Mouse (Mus musculus) natural killer cell, adult 2 months (primary cell): ENCODE measurements around the gene Slc5a7.

ENCODE experiments used
- DNase-seq, 2 experiments: peaks; one replicate each; pipeline ENCODE4 v3.0.0; 2022; ENCODE audit warnings: low spot score in 2 of 2

Slc5a7 gene

GRCm38 (mm10) chr17:54298934-54299333 lies at the start of gene Slc5a7:
TSS of gene Slc5a7 (minus strand) at chr17:54299034.
- DNase-seq, result no peak

GRCm38 (mm10) chr17:54347672-54348071 lies 48.8 kb upstream of the Slc5a7 start:
- DNase-seq, result no peak

- DNase-seq, result no peak
Observed at GRCm38 (mm10) chr17:54343395-54343794, 44.6 kb upstream of the Slc5a7 start.

GRCm38 (mm10) chr17:54298232-54298924 lies 456 bp downstream of the Slc5a7 start:
- DNase-seq, result no peak

GRCm38 (mm10) chr17:54250783-54251182 lies 48.1 kb downstream of the Slc5a7 start:
- no peak for DNase-seq

- no peak for DNase-seq
Observed at GRCm38 (mm10) chr17:54243650-54244300, 55.1 kb downstream of the Slc5a7 start.

GRCm38 (mm10) chr17:54239435-54239834 lies 59.4 kb downstream of the Slc5a7 start:
- DNase-seq, result no peak
